Mouse (Mus musculus): Measurements from ENCODE around the gene Gm20431.

DNA sequence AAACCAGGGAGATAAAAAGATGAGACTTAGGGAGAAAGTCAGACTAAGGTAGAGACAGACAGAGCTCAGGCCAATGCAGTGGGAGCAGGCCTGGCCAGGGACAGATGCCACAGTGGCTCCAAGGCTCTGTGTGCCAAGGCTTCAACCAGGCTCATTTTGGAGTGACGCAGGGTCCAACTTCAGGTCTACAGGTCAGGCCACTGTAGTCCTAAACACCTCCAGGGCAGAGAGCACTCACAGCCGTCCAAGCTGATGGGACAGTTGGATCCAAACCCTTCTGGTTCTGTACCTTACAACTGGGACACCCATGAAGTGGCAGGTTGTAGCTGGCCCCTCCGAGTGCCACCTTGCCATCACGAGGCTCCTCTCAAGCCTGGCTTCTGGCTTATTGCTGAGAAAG is 3.3 kb downstream of the Gm20431 start:
- TF ChIP-seq CTCF (IDR thresholded peaks at IDR 0.05; ENCODE audit: control insufficient read depth, insufficient read depth, insufficient replicate concordance, low read depth, low read length) (no peak), POLR2A (IDR thresholded peaks at IDR 0.05; ENCODE audit: control insufficient read depth, low read depth, low read length) (no peak)

All from testis, adult 2 months (tissue).